Mouse (Mus musculus): ENCODE data around the gene Fsd1. TPM values are rescaled to one million over a fixed set of nuclear protein-coding genes. Genes with fewer than 3 reads are reported as not detected.

Gene Fsd1
- polyA plus RNA-seq, 1 experiment from 2014 or later, result 215 TPM

DNA sequence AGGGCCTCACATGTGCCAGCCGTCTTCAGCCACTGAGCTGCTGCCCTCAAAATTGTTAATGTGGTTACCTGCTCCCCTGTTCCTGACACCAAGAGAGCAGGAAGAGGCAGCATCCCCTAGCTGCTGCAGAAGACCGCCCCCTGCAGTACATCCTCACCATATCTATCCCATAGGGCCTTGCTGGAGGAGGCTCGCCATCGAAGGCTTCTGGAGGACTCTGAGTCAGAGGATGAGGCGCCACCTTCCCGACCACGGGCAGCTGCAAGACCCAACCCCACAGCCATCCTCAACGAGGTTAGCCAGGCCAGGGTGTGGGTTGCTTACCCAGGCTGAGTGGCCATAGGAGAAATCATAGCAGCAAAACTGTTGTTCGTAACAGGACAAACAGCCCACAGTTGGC lies 21.3 kb upstream of the Fsd1 start:
- Histone ChIP-seq H3K27me3 (no peaks in the 10 kb centered on the region), H3K4me1 (replicated peaks) (peaks cover 24% of the 10 kb centered on the region), H3K36me3 (peaks cover 24% of the 10 kb centered on the region), H3K9ac (no peak overlapping the region), H3K4me2 (no peak overlapping the region), H3K4me3 (no peak overlapping the region), H3K9me3 (no peaks in the 10 kb centered on the region), H3K27ac (replicated peaks) (no peak overlapping the region)
- ATAC-seq (ENCODE audit: low FRiP score, low read depth), result no peak
- 90% methylated on average over 9 of the region's 9 CpGs for WGBS

GRCm38 (mm10) chr17:55967186-55967585 lies 19.1 kb upstream of the Fsd1 start:
- WGBS, result 91% methylated on average over 4 of the region's 4 CpGs
- H3K4me2 ChIP-seq, result no peak overlapping the region
- H3K27me3 ChIP-seq, result no peaks in the 10 kb centered on the region
- no peaks in the 10 kb centered on the region for H3K9me3 ChIP-seq
- no peak overlapping the region for H3K4me3 ChIP-seq
- no peak overlapping the region for H3K9ac ChIP-seq
- no peak for ATAC-seq (ENCODE audit: low FRiP score, low read depth)
- H3K36me3 ChIP-seq, result peaks cover 21% of the 10 kb centered on the region
- peaks cover 38% of the 10 kb centered on the region for H3K4me1 ChIP-seq (replicated peaks)
- H3K27ac ChIP-seq (replicated peaks), result no peak overlapping the region

DNA sequence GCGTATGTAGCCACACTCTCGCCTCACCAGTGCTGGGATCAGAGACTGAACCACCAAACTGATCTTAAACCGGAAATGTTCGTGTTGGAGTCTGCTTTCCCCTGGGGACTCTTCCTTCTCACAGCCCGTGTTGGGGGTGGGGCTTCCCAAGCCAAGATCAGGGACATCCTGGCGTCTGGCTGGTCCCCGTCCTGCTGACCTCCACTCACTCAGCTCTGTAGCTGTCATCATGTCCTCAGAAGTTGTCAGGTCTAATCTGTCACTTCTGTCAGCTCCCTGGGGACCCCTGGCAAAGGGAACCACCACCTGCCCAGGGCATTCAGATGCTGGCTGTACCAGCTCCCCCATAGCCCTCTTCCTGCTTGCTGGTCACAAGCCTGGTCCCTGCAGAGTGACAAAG lies 18.1 kb upstream of the Fsd1 start:
- no peak for ATAC-seq (ENCODE audit: low FRiP score, low read depth)
- Histone ChIP-seq H3K4me3 (no peak overlapping the region), H3K36me3 (peaks cover 19% of the 10 kb centered on the region), H3K9ac (no peak overlapping the region), H3K4me2 (no peak overlapping the region), H3K4me1 (replicated peaks) (peaks cover 45% of the 10 kb centered on the region), H3K9me3 (no peaks in the 10 kb centered on the region), H3K27ac (replicated peaks) (peak overlapping the region; percentile 85; the same call in 1 of the 2 replicates), H3K27me3 (no peaks in the 10 kb centered on the region)
- WGBS, result 31% methylated on average over 7 of the region's 7 CpGs

- H3K4me1 ChIP-seq (replicated peaks), result peaks cover 45% of the 10 kb centered on the region
- 9% methylated on average over 14 of the region's 14 CpGs for WGBS
Observed at GRCm38 (mm10) chr17:55969560-55969959, 16.7 kb upstream of the Fsd1 start.

DNA sequence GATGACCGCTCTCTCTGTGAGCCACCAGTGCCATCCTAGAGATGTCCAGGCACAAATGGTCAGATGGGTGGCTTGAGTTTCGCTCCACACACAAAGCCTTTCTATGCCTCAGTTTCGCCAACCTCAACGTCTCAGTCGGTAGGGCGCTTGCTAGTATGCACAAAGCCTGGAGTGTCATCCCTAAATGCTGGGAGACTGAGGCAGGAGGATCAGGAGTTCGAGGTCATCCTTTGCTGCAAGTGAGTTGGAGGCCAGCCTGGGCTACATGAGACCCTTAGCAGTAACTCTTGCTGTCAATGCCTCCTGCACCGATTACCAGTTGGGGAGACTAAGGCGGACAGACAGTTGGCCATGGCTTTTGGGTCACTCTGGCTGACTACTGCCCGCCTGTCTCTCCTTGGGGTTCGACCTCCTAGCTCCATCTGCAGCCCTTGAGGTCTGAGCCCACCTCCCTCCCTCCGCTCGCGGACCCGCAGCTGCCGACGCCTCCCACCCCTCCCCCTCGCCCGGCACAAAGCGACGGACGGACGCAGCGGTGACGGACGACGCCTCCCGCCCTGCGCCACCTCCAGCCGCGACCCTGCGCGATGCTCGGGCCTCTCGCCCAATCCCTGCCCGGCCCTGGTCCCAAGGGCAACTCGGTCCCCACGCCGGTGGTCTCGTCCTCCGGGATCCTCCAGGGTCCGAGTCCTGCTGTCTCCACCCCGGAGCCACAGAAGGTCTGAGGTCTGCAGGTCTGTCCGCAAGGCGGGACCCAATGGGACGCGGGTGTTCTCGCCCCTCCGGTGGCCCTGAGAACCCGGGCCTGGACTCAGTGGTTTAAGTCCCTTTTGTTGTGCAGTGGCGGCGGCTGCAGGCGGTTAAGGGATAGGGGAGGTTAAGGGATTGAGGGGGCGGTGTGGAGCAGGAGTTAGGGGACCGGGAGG lies 16.1 kb upstream of the Fsd1 start, which contains the start of gene Shd:
Gene Shd, plus strand, starts transcription at position 502 of the 926 bp plus-strand sequence.
- H3K9ac ChIP-seq, result peak within 1 kb of the TSS; percentile 80
- peak; percentile 49 for ATAC-seq (ENCODE audit: low FRiP score, low read depth)
- peak within 1 kb of the TSS; percentile 65 for H3K4me3 ChIP-seq
- H3K4me1 ChIP-seq (replicated peaks), result peaks cover 45% of the 10 kb centered on the region
- H3K27ac ChIP-seq (replicated peaks), result peak within 1 kb of the TSS; percentile 85
- peak within 1 kb of the TSS; percentile 73 for H3K4me2 ChIP-seq
- WGBS, result 7% methylated on average over 49 of the region's 55 CpGs
- peaks cover 9% of the 10 kb centered on the region for H3K36me3 ChIP-seq
- H3K9me3 ChIP-seq, result no peaks in the 10 kb centered on the region
- H3K27me3 ChIP-seq, result no peaks in the 10 kb centered on the region

More at GRCm38 (mm10) chr17:55969560-55969959, 16.7 kb upstream of the Fsd1 start:
- Histone ChIP-seq H3K27me3 (no peaks in the 10 kb centered on the region), H3K27ac (replicated peaks) (peak overlapping the region; percentile 85), H3K4me3 (peak overlapping the region; percentile 65), H3K4me2 (peak overlapping the region; percentile 73), H3K9ac (peak overlapping the region; percentile 80; the same call in 1 of the 2 replicates), H3K9me3 (no peaks in the 10 kb centered on the region), H3K36me3 (peaks cover 15% of the 10 kb centered on the region)
- peak; percentile 53 for ATAC-seq (ENCODE audit: low FRiP score, low read depth)

GRCm38 (mm10) chr17:55971453-55971852 lies 14.9 kb upstream of the Fsd1 start:
- Histone ChIP-seq H3K36me3 (peaks cover 9% of the 10 kb centered on the region), H3K9me3 (no peaks in the 10 kb centered on the region), H3K4me3 (peak overlapping the region; percentile 65), H3K4me1 (replicated peaks) (peaks cover 50% of the 10 kb centered on the region), H3K9ac (peak overlapping the region; percentile 80), H3K27me3 (no peaks in the 10 kb centered on the region), H3K27ac (replicated peaks) (no peak overlapping the region; the same call in 1 of the 2 replicates), H3K4me2 (peak overlapping the region; percentile 73)
- 21% methylated on average over 22 of the region's 22 CpGs for WGBS
- no peak for ATAC-seq (ENCODE audit: low FRiP score, low read depth)

- no peaks in the 10 kb centered on the region for H3K9me3 ChIP-seq
- H3K9ac ChIP-seq, result 0 out of 2 replicates have a peak overlapping the region, but pooled peaks have one; percentile 10
- no peak overlapping the region for H3K4me3 ChIP-seq
- WGBS, result 17% methylated on average over 13 of the region's 13 CpGs
- H3K4me1 ChIP-seq (replicated peaks), result peaks cover 27% of the 10 kb centered on the region
- peak overlapping the region; percentile 65 for H3K27ac ChIP-seq (replicated peaks)
- H3K27me3 ChIP-seq, result no peaks in the 10 kb centered on the region
- ATAC-seq (ENCODE audit: low FRiP score, low read depth), result peak; percentile 67
- H3K36me3 ChIP-seq, result no peaks in the 10 kb centered on the region; the same call in 1 of the 2 replicates
- H3K4me2 ChIP-seq, result peak overlapping the region; percentile 25
Observed at GRCm38 (mm10) chr17:55976255-55976862, 9.9 kb upstream of the Fsd1 start.

DNA sequence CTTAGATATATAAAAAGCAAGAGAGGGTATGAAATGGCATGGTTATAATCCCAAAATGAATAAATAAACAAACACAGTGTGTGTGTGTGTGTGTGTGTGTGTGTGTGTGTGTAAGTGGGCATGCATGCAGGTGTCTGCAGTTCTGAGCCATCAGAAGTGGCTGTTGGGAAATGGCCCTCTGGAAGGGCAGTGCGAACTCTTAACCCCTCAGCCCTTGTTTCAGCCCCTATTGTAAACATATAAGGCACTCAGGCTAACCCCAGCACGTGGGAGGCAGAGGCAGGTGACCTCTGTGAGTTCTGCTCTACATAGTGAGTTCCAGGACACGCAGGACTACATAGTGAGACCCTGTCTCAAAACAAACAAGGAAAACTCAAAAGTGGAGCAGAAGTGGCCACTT lies 9.0 kb upstream of the Fsd1 start:
- H3K27ac ChIP-seq (replicated peaks), result peak overlapping the region; percentile 65
- WGBS, result 52% methylated on average over 3 of the region's 3 CpGs

DNA sequence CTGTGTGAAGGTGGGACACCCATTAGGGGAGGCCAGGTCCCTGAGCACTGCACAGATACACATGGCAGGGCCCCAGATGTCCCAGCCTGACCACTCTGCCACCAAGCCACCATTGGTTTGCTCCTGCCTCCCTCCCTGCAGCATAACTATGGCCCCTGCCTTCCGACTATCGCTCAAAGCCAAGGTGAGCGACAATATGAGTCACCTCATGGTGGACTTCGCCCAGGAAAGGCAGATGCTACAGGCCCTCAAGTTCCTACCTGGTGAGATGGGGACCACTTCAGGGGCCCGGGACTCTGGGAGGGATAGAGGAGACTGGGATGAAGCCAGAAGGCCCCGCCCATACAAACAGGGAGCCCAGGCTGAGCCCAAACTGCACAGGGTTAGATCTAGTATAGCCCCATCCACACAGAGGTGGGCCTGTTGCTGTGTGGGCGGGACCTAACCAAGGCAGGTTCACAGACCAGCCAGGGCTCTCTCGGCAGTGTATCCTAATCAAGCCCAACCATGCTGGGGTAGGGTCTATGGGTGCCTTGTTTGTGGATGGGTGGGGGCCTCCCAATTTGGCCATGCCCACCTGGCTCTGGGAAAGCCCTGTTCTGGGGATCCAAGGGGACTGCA lies 4.1 kb downstream of the Fsd1 start:
- H3K27me3 ChIP-seq, result no peaks in the 10 kb centered on the region
- H3K4me2 ChIP-seq, result no peak overlapping the region
- H3K27ac ChIP-seq (replicated peaks), result no peak overlapping the region
- H3K4me3 ChIP-seq, result no peak overlapping the region
- H3K4me1 ChIP-seq (replicated peaks), result peaks cover 16% of the 10 kb centered on the region
- peaks cover 36% of the 10 kb centered on the region for H3K36me3 ChIP-seq
- no peak overlapping the region for H3K9ac ChIP-seq
- no peak for ATAC-seq (ENCODE audit: low FRiP score, low read depth)
- WGBS, result 83% methylated on average over 8 of the region's 8 CpGs
- no peaks in the 10 kb centered on the region for H3K9me3 ChIP-seq

More for the DNA sequence above, 9.0 kb upstream of the Fsd1 start:
- Histone ChIP-seq H3K4me1 (replicated peaks) (peaks cover 18% of the 10 kb centered on the region), H3K9ac (no peak overlapping the region), H3K4me2 (no peak overlapping the region), H3K27me3 (no peaks in the 10 kb centered on the region), H3K36me3 (no peaks in the 10 kb centered on the region; the same call in 1 of the 2 replicates), H3K9me3 (no peaks in the 10 kb centered on the region), H3K4me3 (no peak overlapping the region)
- ATAC-seq (ENCODE audit: low FRiP score, low read depth), result no peak

DNA sequence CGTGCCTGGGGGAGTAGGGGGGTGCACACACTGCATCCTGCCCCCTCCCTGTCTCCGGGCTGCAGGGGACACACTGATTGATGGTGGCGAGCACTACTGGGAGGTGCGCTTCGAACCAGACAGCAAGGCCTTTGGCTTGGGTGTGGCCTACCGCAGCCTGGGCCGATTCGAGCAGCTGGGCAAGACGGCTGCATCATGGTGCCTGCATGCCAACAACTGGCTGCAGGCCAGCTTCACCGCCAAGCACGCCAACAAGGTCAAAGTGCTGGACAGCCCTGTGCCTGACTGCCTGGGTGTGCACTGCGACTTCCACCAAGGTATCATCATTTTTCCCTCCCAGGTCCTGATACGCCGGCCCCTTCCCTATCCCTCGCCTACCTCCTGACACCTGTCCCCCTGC lies 9.7 kb downstream of the Fsd1 start:
- no peak overlapping the region for H3K27ac ChIP-seq (replicated peaks)
- 79% methylated on average over 15 of the region's 15 CpGs for WGBS
- H3K4me3 ChIP-seq, result no peak overlapping the region
- H3K4me1 ChIP-seq (replicated peaks), result no peaks in the 10 kb centered on the region
- no peak overlapping the region for H3K9ac ChIP-seq
- ATAC-seq (ENCODE audit: low FRiP score, low read depth), result no peak
- no peaks in the 10 kb centered on the region for H3K9me3 ChIP-seq
- no peak overlapping the region for H3K4me2 ChIP-seq
- peaks cover 47% of the 10 kb centered on the region for H3K36me3 ChIP-seq
- peaks cover 12% of the 10 kb centered on the region; the same call in 1 of the 2 replicates for H3K27me3 ChIP-seq

- Histone ChIP-seq H3K36me3 (peaks cover 22% of the 10 kb centered on the region), H3K27me3 (peaks cover 12% of the 10 kb centered on the region; the same call in 1 of the 2 replicates), H3K9ac (no peak overlapping the region), H3K27ac (replicated peaks) (no peak overlapping the region), H3K4me3 (no peak overlapping the region), H3K4me2 (no peak overlapping the region), H3K9me3 (no peaks in the 10 kb centered on the region), H3K4me1 (replicated peaks) (no peaks in the 10 kb centered on the region)
- 10% methylated on average over 30 of the region's 30 CpGs for WGBS
- 0 out of 2 replicates have a peak, but pooled peaks have one; percentile 39 for ATAC-seq (ENCODE audit: low FRiP score, low read depth)
Observed at GRCm38 (mm10) chr17:55999794-56000499, 13.6 kb downstream of the Fsd1 start.

Data from hindbrain, embryonic 15.5 days (tissue).